Mouse (Mus musculus) brain, embryonic 18.5 days (tissue): ENCODE data around the gene Sctr.
A peak's percentile ranks its signal among the peaks of the same experiment; 100 is the strongest.

Experiments
- DNase-seq: peaks from one replicate; pipeline ENCODE4 v3.0.0-alpha.2; 2012; ENCODE audit warnings: low read depth, low spot score

Sctr gene

GRCm38 (mm10) chr1:120006844-120007790, at the start of gene Sctr:
Sctr (plus strand) TSS chr1:120006894.
- no peak for DNase-seq

DNA sequence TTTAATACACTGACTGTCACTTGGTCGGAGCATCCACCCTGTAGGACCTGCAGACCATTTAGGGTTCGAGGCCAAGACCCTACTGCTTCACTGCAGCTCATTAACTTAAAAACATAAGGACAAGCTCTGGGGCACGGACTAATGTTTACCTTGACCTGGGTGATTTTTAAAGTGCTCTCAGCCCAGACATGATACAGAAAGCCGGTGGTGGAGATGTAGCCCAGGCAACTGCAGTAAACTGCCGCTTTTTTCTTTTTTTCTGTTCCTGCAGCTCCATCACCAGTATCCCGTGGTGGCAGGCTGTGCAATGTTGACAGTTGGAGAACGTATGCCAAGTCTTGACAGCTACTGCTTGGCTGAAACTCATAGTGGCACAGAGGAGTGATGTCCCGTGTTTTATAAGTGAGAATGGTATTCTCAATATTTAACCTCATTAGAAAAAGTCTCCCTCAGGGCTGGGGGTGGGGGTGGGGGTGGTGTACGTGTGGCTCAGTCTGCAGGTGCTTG, 48.9 kb upstream of the Sctr start:
- peak; percentile 28 for DNase-seq

- no peak for DNase-seq
Measured at GRCm38 (mm10) chr1:119959464-119959863, 47.2 kb upstream of the Sctr start.

DNA sequence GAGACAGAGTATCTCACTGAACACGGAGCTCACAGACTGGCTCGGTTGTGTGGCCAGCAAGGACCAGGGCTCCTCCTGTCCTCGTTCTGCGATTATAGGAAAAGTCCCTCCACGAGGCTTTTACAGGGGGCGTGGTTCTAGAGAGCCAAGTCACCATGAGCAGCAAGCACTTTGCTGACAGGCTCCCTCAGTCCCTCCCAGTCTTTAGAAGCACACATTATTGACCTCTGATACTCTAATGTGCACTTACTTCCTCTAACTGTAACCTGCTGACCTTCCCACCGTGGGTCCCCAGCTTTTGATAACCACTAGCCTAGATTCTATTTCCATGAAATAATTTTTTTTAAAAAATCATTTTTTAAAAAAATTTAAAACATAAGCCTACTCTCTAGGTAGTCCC, 46.8 kb upstream of the Sctr start:
- DNase-seq: no peak

- DNase-seq: no peak
Measured at GRCm38 (mm10) chr1:119965804-119966514, 40.7 kb upstream of the Sctr start.

DNA sequence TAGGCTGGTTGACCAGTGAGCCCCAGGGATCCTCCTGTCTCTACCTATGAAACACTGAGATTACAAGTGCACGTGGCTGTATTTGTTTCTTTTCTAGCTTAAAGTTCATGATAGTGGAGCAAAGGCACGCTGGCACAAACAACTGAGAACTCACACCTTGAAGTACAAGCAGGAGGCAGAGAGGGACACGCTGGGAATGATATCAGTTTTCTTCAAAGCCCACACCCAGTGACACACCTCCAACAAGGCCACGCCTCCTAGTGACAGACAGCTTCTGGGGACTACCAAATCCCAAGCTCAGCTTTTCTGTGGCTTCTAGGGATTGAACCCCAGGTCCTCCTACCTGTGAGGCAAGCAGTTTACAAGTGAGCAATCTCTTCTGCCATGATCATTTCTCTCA, 33.6 kb upstream of the Sctr start:
- no peak for DNase-seq

- DNase-seq: no peak
Measured at GRCm38 (mm10) chr1:119975141-119975540, 31.6 kb upstream of the Sctr start.

DNA sequence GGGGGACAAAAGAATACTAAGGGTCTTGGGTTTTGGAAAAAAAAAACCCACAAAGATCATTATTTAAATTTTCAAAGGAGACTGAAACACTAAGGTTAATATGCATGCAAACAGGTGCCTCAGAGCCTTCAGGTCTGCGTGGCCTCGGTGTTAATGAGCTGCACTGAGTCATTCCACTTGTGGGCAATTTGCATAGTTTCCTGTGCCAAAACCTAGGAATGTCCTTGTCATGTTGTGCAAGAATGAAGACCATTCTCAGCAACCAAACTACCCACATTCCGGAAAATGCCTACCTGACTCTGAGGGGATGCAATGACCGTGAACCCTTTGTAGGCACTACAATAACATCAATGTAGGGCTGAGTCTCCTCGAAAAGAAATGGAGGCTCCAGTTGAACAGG, 20.1 kb upstream of the Sctr start:
- no peak for DNase-seq

- peak; percentile 28 for DNase-seq
Measured at GRCm38 (mm10) chr1:119996798-119997581, 9.7 kb upstream of the Sctr start, which contains the start of gene Cfap221. Cfap221 (minus strand) TSS chr1:119997234.

DNA sequence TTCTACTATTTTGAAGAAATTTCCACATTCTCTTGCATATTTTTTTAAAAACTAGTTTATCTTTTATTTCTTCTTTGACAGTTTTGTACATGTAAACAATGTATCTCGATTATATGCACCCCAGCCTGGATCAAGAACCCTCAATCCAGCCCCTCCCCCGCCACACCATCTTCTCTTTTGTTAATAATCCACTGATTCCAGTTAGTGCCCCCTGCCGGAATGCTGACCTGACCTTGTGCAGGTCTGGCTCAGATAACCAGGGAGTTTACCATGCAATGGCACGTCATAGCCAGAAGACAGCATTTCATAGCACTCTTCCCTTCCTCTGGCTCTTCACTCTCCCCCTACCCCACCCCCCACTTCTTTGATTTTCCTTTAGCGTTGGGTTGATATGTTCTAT, 9.1 kb upstream of the Sctr start:
- no peak for DNase-seq

DNA sequence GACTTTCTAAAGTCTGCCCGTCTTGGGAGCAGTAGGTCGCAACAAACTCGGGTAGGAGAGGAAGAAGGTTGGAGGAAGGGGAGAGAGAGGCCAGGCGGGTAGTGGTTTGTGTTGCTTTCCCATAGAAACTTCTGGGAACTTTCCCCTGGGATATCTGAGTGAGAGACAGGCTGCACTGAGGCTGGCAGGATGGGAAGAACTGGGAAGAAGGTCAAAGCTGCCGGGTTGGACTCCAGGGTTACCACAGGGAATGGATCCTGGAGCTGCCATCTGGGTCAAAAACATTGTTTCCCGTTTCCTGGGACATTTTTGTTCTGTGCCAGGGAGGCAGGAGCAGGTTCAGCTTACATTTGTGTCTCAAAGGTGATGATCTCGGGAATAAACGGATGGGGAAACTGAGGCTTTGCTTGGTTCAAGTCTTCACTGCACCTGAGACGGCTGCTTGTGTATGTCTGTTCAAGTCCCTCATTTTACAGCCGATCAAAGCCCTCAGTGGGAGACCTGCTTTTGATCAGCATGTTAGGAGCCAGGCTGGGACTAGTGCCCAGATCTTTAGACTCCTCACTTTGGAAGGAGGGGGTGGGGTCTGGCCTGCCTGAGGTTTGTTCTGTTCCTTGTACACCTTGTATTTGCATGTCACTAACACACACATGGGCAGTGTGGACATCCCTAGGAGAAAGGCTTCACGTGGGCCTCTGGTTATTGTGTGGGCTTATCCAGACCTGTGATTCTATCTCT, 1.3 kb downstream of the Sctr start:
- no peak for DNase-seq

DNA sequence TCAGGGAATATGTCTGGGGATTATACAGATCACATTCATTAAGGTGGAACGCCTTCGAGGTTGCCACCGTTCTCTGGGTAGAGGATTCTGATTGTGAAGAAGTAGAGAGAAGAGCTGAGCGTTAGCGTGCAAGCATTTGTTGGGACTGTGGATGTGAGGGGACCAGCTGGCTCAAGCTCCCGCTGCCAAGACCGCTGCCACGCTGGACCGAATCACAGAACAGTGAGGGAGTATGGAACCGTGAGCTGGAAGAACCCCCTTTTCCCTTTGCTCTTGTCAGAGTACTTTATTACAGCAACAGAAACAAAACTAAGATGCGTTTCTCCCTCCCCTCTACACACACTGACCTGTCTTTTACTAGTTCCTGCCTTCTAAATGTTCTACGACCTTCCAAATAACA, 5.9 kb downstream of the Sctr start:
- DNase-seq: no peak

GRCm38 (mm10) chr1:120013111-120013510, 6.4 kb downstream of the Sctr start:
- no peak for DNase-seq

DNA sequence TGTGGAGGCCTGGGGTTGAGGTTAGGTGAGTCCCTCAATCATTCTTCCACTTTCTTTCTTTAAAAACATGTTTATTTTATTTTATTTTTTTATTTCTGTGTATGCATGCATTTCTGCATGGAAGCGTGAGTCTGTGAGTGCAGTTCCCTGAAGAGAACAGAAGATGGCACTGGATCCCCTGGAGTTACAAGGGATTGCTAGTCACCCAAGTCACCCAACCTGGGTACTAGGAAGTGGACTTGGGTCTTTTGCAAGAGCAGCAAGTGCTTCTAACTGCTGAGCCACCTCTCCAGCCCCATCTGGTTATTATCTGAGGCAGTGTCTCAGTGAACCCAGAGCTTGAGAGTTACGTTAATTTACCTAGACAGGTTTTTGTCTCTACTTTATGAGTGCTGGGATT, 9.5 kb downstream of the Sctr start:
- no peak for DNase-seq

- no peak for DNase-seq
Measured at GRCm38 (mm10) chr1:120018900-120019299, 12.2 kb downstream of the Sctr start.

DNA sequence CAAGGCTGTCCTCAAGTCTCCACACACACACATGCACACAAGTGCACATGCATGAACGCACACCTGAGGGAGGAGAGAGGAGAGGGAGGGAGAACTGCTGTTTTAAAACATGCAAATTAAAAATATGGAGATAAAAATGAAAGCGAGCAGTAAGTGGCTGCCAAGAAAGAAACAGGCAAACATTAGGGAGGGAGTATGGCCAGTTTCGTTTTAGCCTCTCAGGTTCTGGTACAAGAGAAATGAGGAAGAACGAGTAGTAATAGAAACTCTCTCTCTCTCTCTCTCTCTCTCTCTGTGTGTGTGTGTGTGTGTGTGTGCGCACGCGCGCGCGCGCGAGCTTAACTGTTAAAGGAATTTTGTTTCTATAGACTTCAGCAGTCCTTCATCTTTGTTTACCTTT, 12.7 kb downstream of the Sctr start:
- no peak for DNase-seq

GRCm38 (mm10) chr1:120020322-120020897, 13.7 kb downstream of the Sctr start:
- DNase-seq: no peak

DNA sequence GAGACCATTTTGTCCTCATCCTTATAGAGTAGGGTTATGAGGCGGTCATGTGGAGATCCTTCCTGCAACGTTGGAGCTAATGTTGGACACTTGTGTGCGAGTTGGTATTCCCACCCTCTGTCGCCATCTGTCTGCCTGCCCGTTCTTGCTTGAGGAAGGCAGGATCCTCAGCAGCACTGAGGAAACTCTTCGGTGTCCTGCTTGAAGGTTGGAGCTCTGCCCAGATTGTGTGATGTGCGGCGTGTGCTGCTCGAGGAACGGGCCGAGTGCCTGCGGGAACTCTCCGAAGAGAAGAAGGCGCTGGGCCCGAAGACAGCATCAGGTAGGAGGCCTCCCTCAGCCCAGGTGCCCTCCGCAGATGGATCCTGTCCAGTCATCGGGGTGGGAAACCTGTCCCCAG, 15.3 kb downstream of the Sctr start:
- no peak for DNase-seq

GRCm38 (mm10) chr1:120024331-120025049, 17.8 kb downstream of the Sctr start:
- DNase-seq: no peak

- DNase-seq: no peak
Measured at GRCm38 (mm10) chr1:120025050-120025439, 18.4 kb downstream of the Sctr start.
